Mouse (Mus musculus) layer of hippocampus, postnatal 25 days (tissue): ENCODE measurements at regions not wholly inside any gene's neighbourhood (a gene's known extent, or its start where the extent isn't known, plus 50 kb on each side); places are given as distances from the start of the nearest gene placed in this dataset.

Experiments used
- microRNA-seq, 2 experiments: library from miRNA; unstranded; fragments of <30 nt; microRNA quantifications; one replicate each; pipeline ENCODE4 v1.2.0; 2021

Small RNA genes lying in the stretch of these regions (microRNA-seq; reads per million reads assigned to microRNA genes)
- gene Gm24973: 0 reads per million in 2 experiments
